Mouse (Mus musculus) liver, adult 2 months (tissue): ENCODE data around the gene AU015836. TPM values are rescaled to one million over a fixed set of nuclear protein-coding genes. Genes with fewer than 3 reads are reported as not detected.

Experiments
- DNase-seq: peaks from one replicate; pipeline ENCODE4 v3.0.0-alpha.2; 2011; ENCODE audit warnings: low read depth, low spot score; ENCODE audit errors: extremely low read depth
- H3K27ac ChIP-seq: fragments of 200-500 bp; replicated peaks from 2 replicates; pipeline ENCODE4 v1.5.1; 2012; ENCODE audit warnings: low read depth, mild to moderate bottlenecking, control low read depth, inconsistent platforms, low read length; ENCODE audit not compliant: insufficient read depth
- H3K27me3 ChIP-seq: fragments of 200-500 bp; 2 replicates; pipeline ENCODE4 v1.6.1; 2012; ENCODE audit warnings: mild to moderate bottlenecking, moderate library complexity, low read length, inconsistent platforms; ENCODE audit not compliant: control insufficient read depth, insufficient read depth
- H3K36me3 ChIP-seq: fragments of 200-500 bp; 2 replicates; pipeline ENCODE4 v1.6.1; 2012; ENCODE audit warnings: low read length, inconsistent platforms; ENCODE audit not compliant: control insufficient read depth, insufficient read depth
- H3K4me1 ChIP-seq: fragments of 200-500 bp; 2 replicates; pipeline ENCODE4 v1.6.1; 2011; ENCODE audit warnings: low read length; ENCODE audit not compliant: control insufficient read depth, insufficient read depth
- H3K4me3 ChIP-seq: fragments of 200-500 bp; 2 replicates; pipeline ENCODE4 v1.5.1; 2011; ENCODE audit warnings: low read depth, mild to moderate bottlenecking, control low read depth, low read length, moderate library complexity; ENCODE audit not compliant: insufficient read depth
- H3K79me2 ChIP-seq: fragments of 200-500 bp; 2 replicates; pipeline ENCODE4 v1.6.1; 2012; ENCODE audit warnings: inconsistent platforms, mild to moderate bottlenecking, low read length, moderate library complexity; ENCODE audit not compliant: control insufficient read depth, insufficient read depth
- H3K9ac ChIP-seq: fragments of 200-500 bp; 2 replicates; pipeline ENCODE4 v1.6.1; 2012; ENCODE audit warnings: low read depth, mild to moderate bottlenecking, control low read depth, inconsistent platforms, low read length
- CTCF ChIP-seq: fragments of 200-500 bp; IDR thresholded peaks from 2 replicates; pipeline ENCODE4 v1.5.1; 2011; ENCODE audit warnings: low read depth, low read length, control low read depth
- POLR2A ChIP-seq: fragments of 200-500 bp; IDR thresholded peaks from 2 replicates; pipeline ENCODE4 v1.6.1; 2011; ENCODE audit warnings: low read length, control low read depth; ENCODE audit not compliant: insufficient read depth; ENCODE audit errors: extremely low read depth
- WGBS: fragments of 180-500 bp; shearing (Covaris S2); methylation state at CpG from one replicate; pipeline ENCODE4 v1.1.7; 2018; 5-methylcytosine and 5-hydroxymethylcytosine counted together
- polyA plus RNA-seq: library from polyadenylated mRNA; depleted of rRNA; stranded (reverse); fragments of >200 nt; gene quantifications from 2 replicates; pipeline ENCODE4 v1.2.3, GENCODE M21; 2012; rRNA removed
- total RNA-seq: library from RNA; depleted of rRNA; stranded (reverse); fragments of >200 nt; gene quantifications from 2 replicates; pipeline ENCODE4 v1.2.3, GENCODE M21; 2014; rRNA removed

AU015836 gene
- not detected in 2 replicates for total RNA-seq
- polyA plus RNA-seq, result not detected in 2 replicates

GRCm38 (mm10) chrX:93968444-93968843, at the start of gene AU015836:
Gene AU015836 (plus strand): TSS chrX:93968659.
- Histone ChIP-seq H3K9ac (no peak within 1 kb of the TSS), H3K27ac (no peak within 1 kb of the TSS), H3K4me1 (no peaks in the 10 kb centered on the region), H3K36me3 (no peaks in the 10 kb centered on the region), H3K27me3 (no peaks in the 10 kb centered on the region), H3K4me3 (no peak within 1 kb of the TSS), H3K79me2 (no peaks in the 10 kb centered on the region)
- 62% methylated on average over 13 of the region's 14 CpGs for WGBS
- no peak for DNase-seq
- TF ChIP-seq POLR2A (no peak), CTCF (no peak)

GRCm38 (mm10) chrX:93919017-93919416, 49.4 kb upstream of the AU015836 start:
- Histone ChIP-seq H3K4me1 (no peaks in the 10 kb centered on the region), H3K27ac (no peak overlapping the region), H3K9ac (no peak overlapping the region), H3K36me3 (no peaks in the 10 kb centered on the region), H3K79me2 (no peaks in the 10 kb centered on the region), H3K27me3 (no peaks in the 10 kb centered on the region), H3K4me3 (no peak overlapping the region)
- no peak for DNase-seq
- TF ChIP-seq CTCF (no peak), POLR2A (no peak)
- WGBS, result 82% methylated on average over 3 of the region's 3 CpGs

GRCm38 (mm10) chrX:93928379-93928778, 40.1 kb upstream of the AU015836 start:
- WGBS, result 27% methylated on average over 3 of the region's 3 CpGs

DNA sequence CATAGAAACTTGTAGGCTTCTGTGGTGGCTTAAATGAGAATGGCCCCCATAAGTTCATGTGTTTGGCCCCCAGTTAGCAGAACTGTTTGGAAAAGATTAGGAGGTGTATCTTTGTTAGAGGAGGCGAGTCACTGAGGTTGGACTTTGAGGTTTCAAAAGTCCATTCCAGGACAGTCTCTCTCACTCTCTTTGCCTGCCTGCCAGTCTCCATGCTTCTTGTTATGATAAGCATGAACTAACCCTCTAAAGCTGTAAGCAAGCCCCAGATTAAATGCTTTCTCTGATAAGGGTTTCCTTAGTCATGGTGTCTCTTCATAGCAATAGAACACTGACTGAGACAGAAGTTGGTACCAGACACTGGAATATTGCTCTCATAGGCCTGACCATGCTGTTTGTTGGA, 39.7 kb upstream of the AU015836 start:
- Histone ChIP-seq H3K27me3 (no peaks in the 10 kb centered on the region), H3K4me3 (no peak overlapping the region), H3K36me3 (no peaks in the 10 kb centered on the region), H3K79me2 (no peaks in the 10 kb centered on the region), H3K4me1 (peaks cover 2% of the 10 kb centered on the region; the same call in 1 of the 2 replicates), H3K27ac (no peak overlapping the region), H3K9ac (no peak overlapping the region)
- peak; percentile 56 for DNase-seq
- 18% methylated on average over 1 of the region's 1 CpGs for WGBS
- TF ChIP-seq CTCF (no peak), POLR2A (no peak)

More at GRCm38 (mm10) chrX:93928379-93928778, 40.1 kb upstream of the AU015836 start:
- H3K9ac ChIP-seq, result no peak overlapping the region
- DNase-seq, result peak; percentile 37
- H3K36me3 ChIP-seq, result no peaks in the 10 kb centered on the region
- peaks cover 2% of the 10 kb centered on the region; the same call in 1 of the 2 replicates for H3K4me1 ChIP-seq
- no peaks in the 10 kb centered on the region for H3K27me3 ChIP-seq
- H3K27ac ChIP-seq, result no peak overlapping the region
- H3K79me2 ChIP-seq, result no peaks in the 10 kb centered on the region
- TF ChIP-seq POLR2A (no peak), CTCF (no peak)
- no peak overlapping the region for H3K4me3 ChIP-seq

- H3K79me2 ChIP-seq, result no peaks in the 10 kb centered on the region
- WGBS, result 91% methylated on average over 3 of the region's 3 CpGs
- H3K27me3 ChIP-seq, result no peaks in the 10 kb centered on the region
- no peak for DNase-seq
- no peak for TF ChIP-seq POLR2A
- TF ChIP-seq CTCF, result no peak
- no peak overlapping the region for H3K9ac ChIP-seq
- H3K36me3 ChIP-seq, result no peaks in the 10 kb centered on the region
- no peak overlapping the region for H3K27ac ChIP-seq
- no peak overlapping the region for H3K4me3 ChIP-seq
- peaks cover 2% of the 10 kb centered on the region; the same call in 1 of the 2 replicates for H3K4me1 ChIP-seq
Measured at GRCm38 (mm10) chrX:93931694-93932093, 36.8 kb upstream of the AU015836 start.

GRCm38 (mm10) chrX:93956727-93957126, 11.7 kb upstream of the AU015836 start:
- TF ChIP-seq CTCF (peak; percentile 55), POLR2A (no peak)
- Histone ChIP-seq H3K79me2 (no peaks in the 10 kb centered on the region), H3K36me3 (no peaks in the 10 kb centered on the region), H3K4me3 (no peak overlapping the region), H3K27ac (no peak overlapping the region), H3K9ac (no peak overlapping the region), H3K4me1 (no peaks in the 10 kb centered on the region), H3K27me3 (no peaks in the 10 kb centered on the region)
- peak; percentile 14 for DNase-seq
- WGBS, result 16% methylated on average over 1 of the region's 1 CpGs
